Mouse (Mus musculus) heart, postnatal 0 days (tissue): Measurements from ENCODE around the gene Wnt1.

ENCODE experiments used
- CTCF ChIP-seq: IDR thresholded peaks from 2 replicates; pipeline ENCODE4 v1.5.1; 2016; ENCODE audit warnings: antibody characterized with exemption, control low read depth, low read depth
- EP300 ChIP-seq: IDR thresholded peaks from 2 replicates; pipeline ENCODE4 v1.6.1; 2016; ENCODE audit warnings: antibody characterized with exemption, low read depth

DNA sequence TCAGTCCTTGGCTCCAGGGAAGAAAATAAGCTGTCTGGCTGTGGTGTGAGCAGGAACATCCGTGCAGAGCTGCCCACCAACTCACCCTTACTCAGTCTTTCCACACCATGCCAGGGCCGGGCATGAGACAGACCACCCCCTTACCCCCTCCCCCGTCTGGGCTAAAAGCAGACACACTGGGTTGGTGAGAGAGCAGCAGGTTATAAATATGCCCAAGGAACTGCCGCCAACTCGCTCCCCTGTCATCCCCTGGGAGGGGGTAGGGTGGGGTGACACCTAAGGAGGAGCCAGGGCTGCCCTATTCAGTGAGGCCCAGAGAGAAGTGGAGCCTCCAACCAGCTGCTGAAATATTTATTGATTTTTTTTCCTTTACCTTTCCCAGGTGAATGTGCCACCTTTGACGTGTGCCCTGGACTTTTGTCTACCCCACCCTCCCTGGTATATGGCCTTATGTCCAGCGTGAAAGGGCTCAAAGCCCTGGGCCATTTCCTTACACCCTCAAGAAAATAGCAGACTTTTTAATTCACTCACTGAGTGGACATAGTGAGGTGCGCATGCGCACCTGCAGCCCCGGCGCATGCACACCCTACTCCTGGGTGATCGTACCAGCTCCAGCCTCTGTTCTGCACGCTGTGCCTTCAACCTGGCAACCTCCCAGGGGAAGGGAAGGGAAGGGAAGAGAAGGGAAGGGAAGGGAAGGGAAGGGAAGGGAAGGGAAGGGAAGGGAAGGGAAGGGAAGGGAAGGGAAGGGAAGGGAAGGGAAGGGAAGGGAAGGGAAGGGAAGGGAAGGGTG lies 7.3 kb downstream of the Wnt1 start:
- TF ChIP-seq CTCF (no peak), EP300 (no peak)
